Mouse (Mus musculus) NIH3T3 (cell line): ENCODE measurements at regions not wholly inside any gene's neighbourhood (a gene's known extent, or its start where the extent isn't known, plus 50 kb on each side); places are given as distances from the start of the nearest gene placed in this dataset.
"Not testable (repeated sequence)": the region's sequence is repeated elsewhere in the genome, so short reads cannot be mapped to it uniquely, and the experiment has no call there.

Experiments
- DNase-seq: peaks from one replicate; pipeline ENCODE4 v3.0.0-alpha.2; 2012; ENCODE audit warnings: low read depth

DNA sequence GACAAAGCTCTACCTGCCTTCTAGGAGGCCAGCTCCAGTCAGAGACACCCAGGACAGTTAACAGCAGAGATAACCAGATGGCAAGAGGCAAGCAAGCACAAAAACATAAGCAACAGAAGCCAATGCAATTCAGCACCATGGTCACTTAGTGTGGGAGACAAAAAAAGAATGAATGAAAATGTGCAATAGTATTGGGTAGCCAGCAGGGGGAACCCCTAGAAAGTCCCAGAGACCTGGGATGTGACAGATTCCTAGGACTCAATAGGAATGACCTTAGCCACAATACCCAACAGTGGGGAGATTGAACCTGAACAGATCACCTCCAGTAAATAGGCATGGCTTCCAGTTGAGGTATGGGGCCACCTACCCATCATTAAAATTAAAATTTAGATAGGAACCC, 409.0 kb upstream of the St6gal2 start:
- peak; percentile 1 for DNase-seq

DNA sequence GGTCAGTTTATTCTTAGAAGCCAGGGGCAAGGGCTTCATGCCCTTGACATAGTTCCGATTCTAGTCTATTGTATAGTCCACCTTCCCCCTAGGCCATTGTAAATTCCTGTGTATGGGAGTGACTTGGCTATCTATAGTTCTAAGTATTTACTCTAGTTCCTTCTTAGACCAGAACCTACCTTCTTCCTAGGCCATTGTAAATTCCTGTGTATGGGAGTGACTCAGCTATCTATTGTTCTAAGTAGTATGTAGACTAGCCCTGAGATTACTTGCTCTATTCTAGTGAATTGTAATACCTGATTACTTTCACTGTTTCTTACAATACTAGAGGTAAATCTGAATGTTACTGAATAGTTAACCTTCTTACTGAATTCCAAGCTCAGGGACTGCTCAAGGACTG, 405.0 kb upstream of the St6gal2 start:
- DNase-seq: not testable (repeated sequence)

- DNase-seq: no peak
Measured at GRCm38 (mm10) chr17:55068420-55068819, 376.8 kb upstream of the St6gal2 start.

- DNase-seq: no peak
Measured at GRCm38 (mm10) chr17:55083357-55084099, 361.7 kb upstream of the St6gal2 start.

GRCm38 (mm10) chr17:55090661-55091252, 354.4 kb upstream of the St6gal2 start:
- DNase-seq: no peak

GRCm38 (mm10) chr17:55103470-55103869, 341.7 kb upstream of the St6gal2 start:
- DNase-seq: no peak

GRCm38 (mm10) chr17:55124846-55125245, 320.3 kb upstream of the St6gal2 start:
- DNase-seq: no peak

DNA sequence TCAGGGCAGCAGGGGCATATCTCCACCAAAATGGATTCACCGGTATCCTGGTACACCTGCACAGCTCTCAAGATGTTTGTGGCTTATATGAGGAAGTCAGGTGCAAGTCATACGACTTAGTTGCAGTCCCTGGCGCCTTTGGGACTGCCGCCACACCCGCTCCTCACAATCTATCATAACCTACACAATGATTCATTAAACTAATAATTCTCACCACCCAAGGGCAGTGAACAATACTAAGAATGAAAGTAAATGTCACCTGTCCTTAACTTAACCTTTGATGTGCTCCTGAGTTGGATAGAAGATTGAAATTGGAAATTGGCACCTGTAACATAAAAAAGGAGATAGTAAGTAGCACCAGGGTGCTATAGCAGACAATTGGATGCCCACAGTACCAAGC, 315.1 kb upstream of the St6gal2 start:
- DNase-seq: not testable (repeated sequence)
